Mouse (Mus musculus) hindbrain, embryonic 11.5 days (tissue): ENCODE data around the gene AI661453. TPM values are rescaled to one million over a fixed set of nuclear protein-coding genes. Genes with fewer than 3 reads are reported as not detected.

ENCODE experiments used
- ATAC-seq: fragments of 200-750 bp; cut with Nextera tagmentation; 2 replicates; pipeline ENCODE4 v1.8.0; 2017; ENCODE audit warnings: mild to moderate bottlenecking, moderate TSS enrichment, moderate library complexity; ENCODE audit not compliant: low FRiP score
- DNase-seq: peaks from one replicate; pipeline ENCODE4 v3.0.0-alpha.2; 2015; ENCODE audit warnings: low spot score
- H3K27ac ChIP-seq: fragments of 300-500 bp; sonication (generic); 2 replicates; pipeline ENCODE4 v1.5.1; 2014; ENCODE audit warnings: mild to moderate bottlenecking, low read depth, low read length
- H3K27me3 ChIP-seq: fragments of 300-500 bp; sonication (generic); 2 replicates; pipeline ENCODE4 v1.6.1; 2014; ENCODE audit warnings: mild to moderate bottlenecking, low read length, moderate library complexity, mixed read lengths; ENCODE audit not compliant: control insufficient read depth, insufficient read depth
- H3K36me3 ChIP-seq: fragments of 300-500 bp; sonication (generic); 2 replicates; pipeline ENCODE4 v1.6.1; 2014; ENCODE audit warnings: mild to moderate bottlenecking, low read length, moderate library complexity, mixed read lengths; ENCODE audit not compliant: control insufficient read depth, insufficient read depth
- H3K4me1 ChIP-seq: fragments of 300-500 bp; sonication (generic); replicated peaks from 2 replicates; pipeline ENCODE4 v1.6.1; 2014; ENCODE audit warnings: low read length, mixed read lengths; ENCODE audit not compliant: control insufficient read depth, insufficient read depth
- H3K4me2 ChIP-seq: fragments of 300-500 bp; sonication (generic); replicated peaks from 2 replicates; pipeline ENCODE4 v1.6.1; 2014; ENCODE audit warnings: mild to moderate bottlenecking, low read depth, low read length
- H3K4me3 ChIP-seq: fragments of 300-500 bp; sonication (generic); 2 replicates; pipeline ENCODE4 v1.5.1; 2014; ENCODE audit warnings: low read depth, low read length
- H3K9ac ChIP-seq: fragments of 300-500 bp; sonication (generic); 2 replicates; pipeline ENCODE4 v1.6.1; 2014; ENCODE audit warnings: low read depth, low read length
- H3K9me3 ChIP-seq: fragments of 300-500 bp; sonication (generic); 2 replicates; pipeline ENCODE4 v1.6.1; 2016; ENCODE audit warnings: low read length; ENCODE audit not compliant: control insufficient read depth
- WGBS: fragments of 180-500 bp; shearing (Covaris S2); extraction: QIAGEN DNeasy Blood & Tissue Kit; methylation state at CpG from one replicate; pipeline ENCODE4 v1.1.7; 2014; 5-methylcytosine and 5-hydroxymethylcytosine counted together
- polyA plus RNA-seq: library from polyadenylated mRNA; unstranded; fragments of >200 nt; fragmentation: Nextera tagmentation; extraction: Ambion mirVana; gene quantifications from 2 replicates; pipeline ENCODE4 v1.2.1, GENCODE M21; 2014

AI661453 gene
- polyA plus RNA-seq, 1 experiment from 2014 or later: 0.40 TPM

DNA sequence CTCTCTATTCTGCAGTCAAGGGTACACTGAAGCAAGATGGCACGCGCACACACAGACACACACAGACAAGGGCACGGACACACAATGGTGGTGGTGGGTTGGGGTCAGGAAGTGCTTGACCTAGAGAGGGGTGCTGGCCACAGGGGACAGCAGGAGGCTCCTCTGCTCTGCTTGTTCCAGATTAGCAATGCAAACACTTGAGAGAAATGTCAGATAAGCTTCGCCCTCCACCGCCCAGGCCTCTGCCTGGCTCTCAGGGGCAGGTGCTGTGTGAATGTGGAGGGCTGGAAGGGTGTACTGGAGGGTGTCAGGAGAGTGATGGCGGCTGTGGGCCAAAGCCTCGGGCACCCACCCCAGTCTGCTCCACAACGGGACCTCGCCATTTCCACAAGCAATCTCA lies 9.6 kb downstream of the AI661453 start:
- no peaks in the 10 kb centered on the region for H3K36me3 ChIP-seq
- H3K4me3 ChIP-seq: no peak overlapping the region
- 62% methylated on average over 9 of the region's 9 CpGs for WGBS
- DNase-seq (no peak), ATAC-seq (no peak)
- no peaks in the 10 kb centered on the region for H3K27me3 ChIP-seq
- H3K4me2 ChIP-seq: no peak overlapping the region
- H3K9me3 ChIP-seq: no peaks in the 10 kb centered on the region
- no peak overlapping the region for H3K27ac ChIP-seq
- H3K4me1 ChIP-seq: no peaks in the 10 kb centered on the region
- no peak overlapping the region for H3K9ac ChIP-seq

DNA sequence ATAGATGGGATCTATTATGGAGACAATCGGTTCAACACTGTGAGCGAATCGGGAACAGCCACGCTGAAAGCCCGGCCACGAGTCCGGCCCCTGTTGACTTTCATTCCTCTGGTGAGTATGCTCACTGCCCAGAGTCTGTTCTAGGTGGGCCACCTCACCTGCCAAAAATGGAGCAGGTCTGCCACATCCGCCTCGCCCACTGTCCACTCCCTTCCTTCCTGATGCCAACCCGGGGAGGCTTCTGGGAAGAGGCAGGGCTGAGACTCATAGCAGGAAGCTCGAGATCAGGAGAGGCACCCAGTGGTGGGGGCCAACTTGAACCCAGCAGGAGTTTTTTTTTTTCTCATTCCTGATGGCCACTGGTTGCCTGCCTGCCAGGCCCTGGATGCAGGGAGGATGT lies 10.1 kb downstream of the AI661453 start:
- H3K4me2 ChIP-seq: no peak overlapping the region
- H3K9ac ChIP-seq: no peak overlapping the region
- H3K4me3 ChIP-seq: no peak overlapping the region
- H3K4me1 ChIP-seq: no peaks in the 10 kb centered on the region
- H3K36me3 ChIP-seq: no peaks in the 10 kb centered on the region
- H3K27ac ChIP-seq: no peak overlapping the region
- 87% methylated on average over 11 of the region's 11 CpGs for WGBS
- ATAC-seq: no peak
- no peaks in the 10 kb centered on the region for H3K9me3 ChIP-seq
- DNase-seq: no peak
- no peaks in the 10 kb centered on the region for H3K27me3 ChIP-seq

DNA sequence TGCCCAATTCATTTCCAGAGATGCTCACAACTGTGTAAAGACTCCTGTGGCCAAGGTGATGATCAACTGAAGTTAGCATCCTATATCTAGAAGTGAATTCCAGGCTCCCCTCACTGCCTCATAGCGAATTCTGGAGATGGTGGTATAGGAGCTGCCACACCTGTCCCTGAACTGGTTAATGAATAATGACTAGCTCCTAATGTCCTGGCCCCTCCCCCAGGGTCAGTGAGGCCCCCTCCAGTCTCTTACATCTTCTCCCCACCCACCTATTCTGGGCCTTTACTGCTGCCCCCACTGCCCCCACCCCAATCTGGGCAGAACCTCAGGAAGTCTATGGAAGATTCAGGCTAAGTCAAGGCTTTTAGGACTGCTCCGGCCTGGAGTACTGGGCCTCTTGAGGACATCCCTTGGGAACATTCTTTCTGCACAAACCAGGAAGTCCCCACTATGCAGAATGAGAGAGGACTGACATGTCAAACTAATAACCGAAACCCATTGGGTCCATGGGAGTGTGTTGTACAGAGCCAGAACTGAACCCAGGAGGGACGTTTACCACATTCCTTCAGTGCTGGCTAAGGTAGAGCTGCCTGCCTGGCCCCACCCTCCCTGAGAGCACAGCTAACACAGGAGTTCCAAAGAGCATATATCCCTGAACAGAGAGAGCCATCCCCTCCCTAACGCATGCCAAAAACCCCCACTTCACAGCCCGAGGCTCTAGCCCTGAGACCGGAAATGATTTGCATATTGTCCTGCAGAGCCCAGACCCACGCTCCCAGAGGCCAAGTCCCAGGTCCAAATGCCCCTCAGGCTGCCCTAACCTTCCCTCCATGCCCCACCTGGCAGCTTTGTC lies 12.3 kb downstream of the AI661453 start:
- H3K4me3 ChIP-seq: no peak overlapping the region
- WGBS: 43% methylated on average over 8 of the region's 8 CpGs

DNA sequence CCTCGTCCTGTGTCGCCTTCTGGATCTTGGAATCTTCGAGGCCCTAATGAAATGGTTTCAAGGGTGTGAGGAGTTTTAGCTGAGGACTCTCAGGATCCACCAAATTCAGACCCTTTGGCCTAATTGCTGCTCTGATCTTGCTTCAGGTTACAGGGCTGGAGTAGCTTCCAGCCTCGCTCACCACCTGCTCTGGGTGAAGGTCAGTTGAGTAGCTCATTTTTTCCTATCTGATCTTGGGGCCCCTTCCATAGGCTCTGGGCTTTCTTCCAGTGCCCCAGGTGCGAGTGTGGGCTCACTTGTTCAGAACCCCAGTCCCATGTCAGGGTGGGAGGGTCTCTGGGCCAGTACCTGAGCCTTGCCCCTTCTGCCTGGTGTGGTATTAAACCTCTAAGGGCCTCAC lies 13.0 kb downstream of the AI661453 start:
- no peak overlapping the region for H3K4me2 ChIP-seq
- 64% methylated on average over 5 of the region's 5 CpGs for WGBS
- no peak for ATAC-seq
- DNase-seq: no peak
- H3K9me3 ChIP-seq: no peaks in the 10 kb centered on the region
- no peaks in the 10 kb centered on the region for H3K27me3 ChIP-seq
- H3K36me3 ChIP-seq: no peaks in the 10 kb centered on the region
- no peak overlapping the region for H3K4me3 ChIP-seq
- no peak overlapping the region for H3K9ac ChIP-seq
- no peaks in the 10 kb centered on the region for H3K4me1 ChIP-seq
- H3K27ac ChIP-seq: no peak overlapping the region

More for the DNA sequence above, 12.3 kb downstream of the AI661453 start:
- Histone ChIP-seq H3K4me2 (no peak overlapping the region), H3K36me3 (no peaks in the 10 kb centered on the region), H3K9me3 (no peaks in the 10 kb centered on the region), H3K27me3 (no peaks in the 10 kb centered on the region), H3K27ac (no peak overlapping the region), H3K9ac (no peak overlapping the region), H3K4me1 (no peaks in the 10 kb centered on the region)
- ATAC-seq: no peak
- DNase-seq: no peak

DNA sequence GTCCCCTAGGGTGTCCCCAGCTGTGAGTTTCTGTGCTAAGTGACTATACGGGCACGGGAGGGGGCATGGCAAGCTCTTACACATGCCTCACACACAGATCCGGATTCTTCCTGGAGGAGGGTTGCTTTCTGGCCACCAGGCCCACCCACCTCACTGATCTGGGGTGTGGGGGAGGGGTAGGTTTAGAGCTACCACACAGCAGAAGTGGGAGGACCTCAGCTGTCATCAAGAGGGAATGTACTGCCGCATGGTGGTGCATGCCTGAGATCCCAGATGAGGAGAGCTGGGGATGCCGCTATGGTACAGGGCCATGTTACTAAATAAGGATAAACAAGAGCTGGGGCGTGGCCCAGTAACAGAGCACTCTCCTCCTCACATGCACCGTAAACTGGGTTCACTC lies 13.8 kb downstream of the AI661453 start:
- no peaks in the 10 kb centered on the region for H3K4me1 ChIP-seq
- WGBS: 37% methylated on average over 7 of the region's 7 CpGs
- ATAC-seq: no peak
- H3K36me3 ChIP-seq: no peaks in the 10 kb centered on the region
- no peak for DNase-seq
- no peaks in the 10 kb centered on the region for H3K9me3 ChIP-seq
- H3K27me3 ChIP-seq: no peaks in the 10 kb centered on the region
- no peak overlapping the region for H3K27ac ChIP-seq
- H3K9ac ChIP-seq: no peak overlapping the region
- H3K4me3 ChIP-seq: no peak overlapping the region
- no peak overlapping the region for H3K4me2 ChIP-seq

DNA sequence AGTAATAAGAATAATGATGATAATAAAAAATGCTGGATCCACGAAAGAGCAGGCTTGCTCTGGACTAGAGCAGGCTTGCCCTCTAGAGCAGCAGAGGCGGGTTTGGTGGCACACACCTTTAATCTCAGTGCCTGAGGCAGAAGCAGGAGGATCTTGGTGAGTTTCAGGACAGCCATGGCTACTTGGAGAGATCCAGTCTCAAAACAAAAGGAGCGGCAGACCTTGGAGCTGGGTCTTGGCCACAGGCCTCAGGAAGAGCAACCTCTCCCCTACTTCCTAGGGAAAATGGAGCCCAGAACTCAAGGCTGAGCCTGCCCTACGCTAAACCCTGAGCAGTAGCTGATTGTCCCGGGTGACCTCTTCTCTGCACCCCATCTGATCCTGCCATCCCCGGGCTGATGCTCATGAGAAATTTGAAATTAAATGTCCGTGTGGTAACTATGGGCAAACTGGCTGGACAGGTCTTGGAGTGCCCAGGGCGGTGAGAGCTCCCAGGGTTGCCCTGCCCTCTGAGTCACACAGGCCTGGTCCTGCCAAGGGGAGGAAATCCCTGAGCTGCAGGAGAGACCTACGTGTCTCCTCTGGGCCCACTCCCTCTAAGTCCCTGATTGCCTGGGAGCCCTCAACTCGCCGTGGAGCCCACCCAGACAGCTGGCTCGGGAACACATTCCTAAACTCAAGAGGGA lies 14.6 kb downstream of the AI661453 start:
- H3K4me1 ChIP-seq: no peaks in the 10 kb centered on the region
- ATAC-seq (no peak), DNase-seq (no peak)
- no peak overlapping the region for H3K9ac ChIP-seq
- H3K4me2 ChIP-seq: no peak overlapping the region
- no peaks in the 10 kb centered on the region for H3K27me3 ChIP-seq
- WGBS: 75% methylated on average over 12 of the region's 12 CpGs
- no peaks in the 10 kb centered on the region for H3K9me3 ChIP-seq
- H3K4me3 ChIP-seq: no peak overlapping the region
- no peak overlapping the region for H3K27ac ChIP-seq
- H3K36me3 ChIP-seq: no peaks in the 10 kb centered on the region

DNA sequence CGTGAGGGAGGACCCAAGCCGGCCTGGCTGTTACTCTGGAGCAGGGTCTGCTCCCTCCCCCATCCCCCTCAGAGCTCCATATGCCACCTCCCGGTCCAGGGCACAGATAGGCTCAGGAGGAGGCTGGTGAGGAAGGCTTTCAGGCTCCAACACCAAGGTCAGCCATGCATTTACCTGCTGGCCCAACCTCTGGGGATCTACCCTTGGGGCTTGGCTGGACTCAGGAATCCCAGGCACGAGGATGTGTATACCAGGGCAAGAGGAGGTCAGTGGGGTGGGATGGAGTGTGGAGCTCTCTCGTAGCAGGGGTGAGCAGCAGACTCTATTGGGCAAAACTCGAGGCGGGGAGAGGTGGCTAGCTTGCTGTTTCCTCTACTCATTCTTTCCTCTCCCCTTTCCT lies 16.5 kb downstream of the AI661453 start:
- Histone ChIP-seq H3K27ac (no peak overlapping the region), H3K4me3 (no peak overlapping the region), H3K27me3 (no peaks in the 10 kb centered on the region), H3K9me3 (no peaks in the 10 kb centered on the region), H3K4me2 (no peak overlapping the region), H3K36me3 (no peaks in the 10 kb centered on the region), H3K9ac (no peak overlapping the region), H3K4me1 (no peaks in the 10 kb centered on the region)
- ATAC-seq (no peak), DNase-seq (no peak)
- WGBS: 47% methylated on average over 7 of the region's 7 CpGs

DNA sequence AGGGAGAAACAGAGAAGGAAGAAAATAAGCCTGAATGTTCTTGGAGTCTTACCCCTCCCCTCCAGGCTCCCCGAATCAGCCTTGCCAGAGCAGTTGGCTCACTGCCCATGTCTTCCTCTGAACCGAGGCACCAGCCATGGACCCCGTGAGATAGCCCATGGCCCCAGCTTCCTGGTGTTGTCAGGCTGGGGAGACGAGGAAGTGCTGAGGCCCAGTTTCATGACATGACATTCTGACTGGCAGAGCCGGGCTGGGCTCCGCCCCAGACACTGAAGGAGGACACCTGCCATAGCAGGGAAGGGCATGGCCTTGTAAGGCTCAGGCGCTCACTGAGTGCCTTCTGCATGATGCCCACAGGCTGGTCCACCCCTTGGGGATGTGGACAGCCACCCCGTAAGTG lies 18.3 kb downstream of the AI661453 start:
- DNase-seq (no peak), ATAC-seq (no peak)
- Histone ChIP-seq H3K4me3 (no peak overlapping the region), H3K4me1 (no peaks in the 10 kb centered on the region), H3K27ac (no peak overlapping the region), H3K4me2 (no peak overlapping the region), H3K36me3 (no peaks in the 10 kb centered on the region), H3K27me3 (no peaks in the 10 kb centered on the region), H3K9me3 (no peaks in the 10 kb centered on the region), H3K9ac (no peak overlapping the region)
- WGBS: 81% methylated on average over 8 of the region's 8 CpGs

DNA sequence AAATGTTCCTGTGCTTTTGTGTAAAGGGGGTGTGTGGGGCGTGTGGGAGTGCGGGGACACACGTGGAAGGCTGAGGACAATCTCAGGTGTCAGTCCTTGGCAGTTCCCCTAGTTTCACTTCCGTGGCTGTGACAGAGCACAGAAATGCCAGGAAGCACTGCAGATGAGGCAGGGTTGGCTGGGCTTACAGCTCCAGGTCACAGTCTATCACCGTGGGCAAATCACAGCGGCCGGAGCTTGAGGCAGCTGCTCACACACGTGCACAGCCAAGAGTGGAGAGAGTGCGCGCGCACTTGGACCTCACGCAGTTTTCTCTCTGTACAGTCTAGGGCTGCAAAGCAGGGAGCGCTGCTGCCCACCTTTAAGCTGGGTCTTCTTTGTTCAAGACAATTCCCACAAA lies 21.9 kb downstream of the AI661453 start:
- no peak for DNase-seq
- H3K4me3 ChIP-seq: no peak overlapping the region
- no peak for ATAC-seq
- H3K4me2 ChIP-seq: no peak overlapping the region
- H3K9me3 ChIP-seq: no peaks in the 10 kb centered on the region
- no peaks in the 10 kb centered on the region for H3K27me3 ChIP-seq
- H3K36me3 ChIP-seq: no peaks in the 10 kb centered on the region
- H3K9ac ChIP-seq: no peak overlapping the region
- WGBS: 86% methylated on average over 13 of the region's 13 CpGs
- no peaks in the 10 kb centered on the region for H3K4me1 ChIP-seq
- no peak overlapping the region for H3K27ac ChIP-seq
